ENCODE assay signal across 8 mouse cellular contexts in the genomic region with DNA sequence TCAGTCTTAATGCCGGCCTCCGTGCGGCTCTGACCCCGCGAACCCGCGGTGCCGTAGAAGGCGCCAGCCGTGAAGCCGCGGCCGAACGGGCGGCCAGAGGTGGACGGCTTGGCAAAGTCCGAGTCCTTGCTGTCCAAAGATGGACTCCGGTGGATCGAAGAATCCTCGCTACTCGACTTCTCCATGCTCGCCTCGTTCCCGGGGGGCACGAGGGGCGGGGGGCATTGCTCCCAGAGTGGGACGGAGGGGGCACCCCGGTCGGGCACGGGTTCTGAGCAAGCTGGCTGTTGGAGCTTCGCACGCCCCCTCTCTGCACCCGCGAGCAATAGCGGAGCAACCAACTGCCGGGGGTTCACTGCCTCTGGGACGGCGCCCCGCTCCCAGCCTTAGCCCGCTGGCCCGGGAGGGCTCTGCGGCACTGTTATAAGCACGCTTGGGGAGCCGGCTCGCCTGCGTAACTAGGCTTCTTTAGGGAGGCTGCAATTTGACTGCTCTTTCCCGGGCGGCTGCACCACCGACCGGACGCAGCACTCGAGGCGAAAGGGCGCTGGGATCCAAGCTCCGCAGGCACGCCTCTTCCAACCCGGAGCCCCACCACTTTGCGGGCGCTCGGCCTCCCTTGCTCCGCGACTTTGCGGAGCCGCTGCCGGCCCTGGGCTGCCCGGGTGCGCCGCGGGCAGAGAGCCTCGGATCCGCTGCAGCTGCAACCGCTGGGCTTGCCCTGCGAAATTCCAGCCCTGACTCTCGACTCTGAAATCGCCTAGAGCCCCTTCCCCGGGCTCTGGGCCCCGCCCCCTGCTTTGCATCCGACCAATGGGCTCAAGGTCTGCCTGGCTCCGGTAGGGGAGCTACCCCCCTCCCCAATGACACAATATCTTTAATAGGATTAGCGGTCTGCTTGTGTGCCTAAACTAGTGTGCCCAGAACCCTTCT.
DNase-seq lines count a peak whose midpoint lies in the region; ATAC-seq and TF ChIP-seq lines count a peak whose summit lies in the region.

No protein-coding gene starts in this region.

- H3K36me3 ChIP-seq in hindbrain, embryonic 15.5 days = no peaks in the 10 kb centered on the region
- no peaks in the 10 kb centered on the region for H3K36me3 ChIP-seq in limb, embryonic 14.5 days (ENCODE audit: control insufficient read depth, insufficient read depth, low read length)

- peaks cover 52% of the 10 kb centered on the region for H3K4me1 ChIP-seq in hindbrain, embryonic 15.5 days (replicated peaks)
- peaks cover 47% of the 10 kb centered on the region for H3K4me1 ChIP-seq in limb, embryonic 14.5 days (ENCODE audit: control insufficient read depth, insufficient read depth, low read length)

- no peaks in the 10 kb centered on the region for H3K9me3 ChIP-seq in hindbrain, embryonic 15.5 days
- H3K9me3 ChIP-seq in limb, embryonic 14.5 days (ENCODE audit: control insufficient read depth, low read length) = no peaks in the 10 kb centered on the region

- peak; percentile 68 for ATAC-seq in hindbrain, embryonic 15.5 days (ENCODE audit: low FRiP score, low read depth)
- peak; percentile 89 for ATAC-seq in limb, embryonic 14.5 days (ENCODE audit: low FRiP score, low read depth)

- DNase-seq in layer of hippocampus, postnatal 14 days (ENCODE audit: low spot score in 2 of 2) = peak; percentile 61 to 68
- no peak for DNase-seq in layer of hippocampus, adult 9-11 months
- DNase-seq in cerebellum, postnatal 36 days = peak; percentile 83 to 86
- peak; percentile 49 to 52 for DNase-seq in gastrocnemius, adult 8-10 months (ENCODE audit: low spot score in 2 of 2)
- peak; percentile 88 for DNase-seq in limb, embryonic 14.5 days (ENCODE audit: low spot score)
- peak; percentile 89 for DNase-seq in neural tube, embryonic 10.5 days (ENCODE audit: extremely low spot score, low spot score)
- peak; percentile 30 to 42 for DNase-seq in thymus, postnatal 10 days (ENCODE audit: low spot score in 2 of 2)

- H3K27ac ChIP-seq in hindbrain, embryonic 15.5 days (replicated peaks) = peak overlapping the region; percentile 78
- H3K27ac ChIP-seq in limb, embryonic 14.5 days (replicated peaks; ENCODE audit: low read depth, low read length) = peak overlapping the region; percentile 68

- peak overlapping the region; percentile 99 for H3K4me2 ChIP-seq in hindbrain, embryonic 15.5 days
- peak overlapping the region; percentile 97 for H3K4me2 ChIP-seq in limb, embryonic 14.5 days (replicated peaks; ENCODE audit: low read depth, low read length, severe bottlenecking)

- peak overlapping the region; percentile 65 for H3K9ac ChIP-seq in hindbrain, embryonic 15.5 days
- peak overlapping the region; percentile 65 for H3K9ac ChIP-seq in limb, embryonic 14.5 days (ENCODE audit: low read depth, low read length, severe bottlenecking)

- 0 out of 2 replicates have a peak, but pooled peaks have one; percentile 35 for TF ChIP-seq POLR2A in limb, embryonic 14.5 days (IDR thresholded peaks at IDR 0.05; ENCODE audit: borderline replicate concordance, extremely low read depth, insufficient read depth, insufficient read length)

- WGBS in hindbrain, embryonic 15.5 days = under 1% methylated on average over 80 of the region's 80 CpGs
- WGBS in limb, embryonic 14.5 days = 1% methylated on average over 58 of the region's 80 CpGs

- peak overlapping the region; percentile 66 for H3K4me3 ChIP-seq in hindbrain, embryonic 15.5 days
- peak overlapping the region; percentile 56 for H3K4me3 ChIP-seq in limb, embryonic 14.5 days (replicated peaks; ENCODE audit: low read length)

- peaks cover 4% of the 10 kb centered on the region; the same call in 1 of the 2 replicates for H3K27me3 ChIP-seq in hindbrain, embryonic 15.5 days
- H3K27me3 ChIP-seq in limb, embryonic 14.5 days (ENCODE audit: control insufficient read depth, insufficient read depth, low read length) = peaks cover 9% of the 10 kb centered on the region; the same call in 1 of the 2 replicates
